Mouse (Mus musculus) kidney, embryonic 15.5 days (tissue): ENCODE results near the gene Cflar. TPM values are rescaled to one million over a fixed set of nuclear protein-coding genes. Genes with fewer than 3 reads are reported as not detected.
"Not testable (repeated sequence)": the region's sequence is repeated elsewhere in the genome, so short reads cannot be mapped to it uniquely, and the experiment has no call there.

Experiments
- ATAC-seq: fragments of 200-750 bp; cut with Nextera tagmentation; replicated peaks from 2 replicates; pipeline ENCODE4 v1.8.0; 2017; ENCODE audit warnings: moderate TSS enrichment; ENCODE audit not compliant: low FRiP score
- H3K27ac ChIP-seq: fragments of 300-500 bp; sonication (generic); 2 replicates; pipeline ENCODE4 v1.5.1; 2015; ENCODE audit warnings: mild to moderate bottlenecking, inconsistent platforms
- H3K27me3 ChIP-seq: fragments of 300-500 bp; sonication (generic); 2 replicates; pipeline ENCODE4 v1.6.1; 2015; ENCODE audit warnings: inconsistent platforms
- H3K36me3 ChIP-seq: fragments of 300-500 bp; sonication (generic); 2 replicates; pipeline ENCODE4 v1.6.1; 2015; ENCODE audit warnings: inconsistent platforms
- H3K4me1 ChIP-seq: fragments of 300-500 bp; sonication (generic); 2 replicates; pipeline ENCODE4 v1.6.1; 2015; ENCODE audit warnings: inconsistent platforms
- H3K4me2 ChIP-seq: fragments of 300-500 bp; sonication (generic); 2 replicates; pipeline ENCODE4 v1.6.1; 2015; ENCODE audit warnings: moderate library complexity, mild to moderate bottlenecking, inconsistent platforms
- H3K4me3 ChIP-seq: fragments of 300-500 bp; sonication (generic); replicated peaks from 2 replicates; pipeline ENCODE4 v1.5.1; 2015; ENCODE audit warnings: mild to moderate bottlenecking, inconsistent platforms
- H3K9ac ChIP-seq: fragments of 300-500 bp; sonication (generic); 2 replicates; pipeline ENCODE4 v1.6.1; 2015; ENCODE audit warnings: mild to moderate bottlenecking, inconsistent platforms
- H3K9me3 ChIP-seq: fragments of 300-500 bp; sonication (generic); replicated peaks from 2 replicates; pipeline ENCODE4 v1.6.1; 2016; ENCODE audit warnings: inconsistent platforms
- WGBS: fragments of 180-500 bp; shearing (Covaris S2); methylation state at CpG from one replicate; pipeline ENCODE4 v1.1.7; 2015; ENCODE audit warnings: mixed read lengths; 5-methylcytosine and 5-hydroxymethylcytosine counted together
- polyA plus RNA-seq: library from polyadenylated mRNA; unstranded; fragments of >200 nt; fragmentation: Nextera tagmentation; extraction: Ambion mirVana; gene quantifications from 2 replicates; pipeline ENCODE4 v1.2.1, GENCODE M21; 2015

Gene Cflar
- polyA plus RNA-seq, 1 experiment from 2014 or later, result 48.1 TPM

DNA sequence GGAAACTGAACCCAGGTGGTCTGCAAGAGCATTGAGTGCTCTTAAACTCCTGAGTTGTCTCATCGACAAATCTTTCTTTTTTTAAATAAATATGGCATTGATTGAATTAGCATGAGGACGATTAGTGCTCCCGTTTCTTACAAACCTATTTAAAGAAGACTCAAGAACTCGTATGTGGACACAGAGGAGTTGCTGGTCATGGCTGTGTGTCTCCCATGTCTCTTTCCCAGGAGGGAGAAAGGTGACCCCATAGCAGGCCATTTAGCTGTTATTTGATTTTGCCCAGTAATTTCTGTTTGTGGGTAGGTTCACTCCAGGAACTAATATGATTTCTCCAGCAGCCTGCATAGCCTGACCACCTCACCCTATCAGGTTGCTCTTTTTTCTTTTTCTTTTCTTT lies 85.5 kb downstream of the Cflar start:
- Histone ChIP-seq H3K4me1 (peaks cover 17% of the 10 kb centered on the region), H3K9me3 (no peaks in the 10 kb centered on the region; the same call in 1 of the 2 replicates), H3K27me3 (no peaks in the 10 kb centered on the region), H3K4me2 (peak overlapping the region; percentile 43), H3K36me3 (peaks cover 14% of the 10 kb centered on the region), H3K4me3 (peak overlapping the region; percentile 19; the same call in 1 of the 2 replicates), H3K27ac (0 out of 2 replicates have a peak overlapping the region, but pooled peaks have one; percentile 41), H3K9ac (no peak overlapping the region)
- WGBS, result 72% methylated on average over 4 of the region's 4 CpGs
- no peak for ATAC-seq

DNA sequence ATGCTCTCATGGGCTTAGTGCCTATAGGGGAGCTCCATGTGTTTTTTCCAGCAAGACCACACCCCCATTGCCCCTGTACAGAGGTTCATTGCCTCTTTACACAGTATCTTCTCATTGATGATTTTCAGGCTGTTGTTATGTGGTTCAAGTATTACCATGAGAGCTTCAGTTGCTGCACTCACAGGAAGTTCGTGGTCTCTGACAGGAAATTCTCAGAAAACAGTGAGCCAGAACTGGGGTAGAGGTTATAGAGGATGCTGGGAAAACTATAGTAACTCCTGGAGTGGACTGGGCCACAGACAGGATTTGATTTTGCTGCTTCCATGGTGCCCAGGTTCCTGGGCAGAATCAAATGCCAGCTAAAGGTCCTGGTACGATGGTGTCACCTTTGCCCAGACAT lies 86.1 kb downstream of the Cflar start:
- H3K4me2 ChIP-seq, result peak overlapping the region; percentile 43; the same call in 1 of the 2 replicates
- H3K4me1 ChIP-seq, result peaks cover 17% of the 10 kb centered on the region
- H3K4me3 ChIP-seq, result peak overlapping the region; percentile 19; the same call in 1 of the 2 replicates
- H3K27me3 ChIP-seq, result no peaks in the 10 kb centered on the region
- H3K27ac ChIP-seq, result 0 out of 2 replicates have a peak overlapping the region, but pooled peaks have one; percentile 41
- H3K9ac ChIP-seq, result no peak overlapping the region
- peaks cover 14% of the 10 kb centered on the region for H3K36me3 ChIP-seq
- ATAC-seq, result no peak
- 74% methylated on average over 2 of the region's 2 CpGs for WGBS
- no peaks in the 10 kb centered on the region; the same call in 1 of the 2 replicates for H3K9me3 ChIP-seq

DNA sequence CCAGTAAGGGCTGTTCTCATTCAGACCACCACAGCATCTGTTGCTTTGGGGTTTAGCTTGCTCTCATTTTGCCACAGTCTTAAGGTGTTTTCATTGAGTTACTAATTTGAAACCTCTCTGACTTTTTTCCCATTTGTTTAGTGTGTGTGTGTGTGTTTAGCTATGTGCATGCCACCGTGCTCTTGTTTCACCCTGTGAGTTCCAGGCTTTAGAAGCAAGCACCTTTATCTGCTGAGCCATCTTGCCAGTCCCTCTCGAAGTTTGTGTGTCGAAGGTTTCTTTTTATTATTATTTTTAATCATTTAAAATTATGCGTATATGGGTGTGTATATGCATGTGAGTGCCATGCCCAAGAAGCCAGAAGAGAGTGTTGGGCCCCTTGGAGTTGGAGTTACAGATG lies 87.6 kb downstream of the Cflar start:
- Histone ChIP-seq H3K4me1 (peaks cover 23% of the 10 kb centered on the region), H3K27me3 (no peaks in the 10 kb centered on the region), H3K9ac (no peak overlapping the region), H3K4me3 (no peak overlapping the region), H3K4me2 (no peak overlapping the region), H3K36me3 (peaks cover 14% of the 10 kb centered on the region), H3K27ac (no peak overlapping the region), H3K9me3 (no peaks in the 10 kb centered on the region; the same call in 1 of the 2 replicates)
- ATAC-seq, result no peak
- 95% methylated on average over 4 of the region's 4 CpGs for whole genome bisulfite sequencing

DNA sequence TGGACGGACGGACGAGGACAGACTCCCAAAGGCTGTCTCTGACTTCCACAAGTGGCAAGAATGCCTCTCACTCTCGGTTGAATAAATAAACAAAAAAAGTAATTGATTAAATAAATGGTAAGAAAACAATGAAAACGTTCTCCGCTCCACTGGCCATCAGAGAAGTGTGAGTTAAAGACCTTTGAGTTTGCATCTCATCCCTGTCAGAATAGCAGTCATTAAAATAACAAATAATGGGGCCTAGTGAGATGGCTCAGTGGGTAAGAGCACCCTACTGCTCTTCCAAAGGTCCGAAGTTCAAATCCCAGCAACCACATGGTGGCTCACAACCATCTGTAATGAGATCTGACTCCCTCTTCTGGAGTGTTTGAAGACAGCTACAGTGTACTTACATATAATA lies 89.3 kb downstream of the Cflar start:
- not testable (repeated sequence) for H3K9ac ChIP-seq, H3K4me3 ChIP-seq, H3K9me3 ChIP-seq, ATAC-seq, H3K27ac ChIP-seq, H3K4me2 ChIP-seq, H3K27me3 ChIP-seq
- whole genome bisulfite sequencing, result 69% methylated on average over 7 of the region's 7 CpGs
- H3K36me3 ChIP-seq, result peaks cover 17% of the 10 kb centered on the region
- peaks cover 20% of the 10 kb centered on the region for H3K4me1 ChIP-seq

DNA sequence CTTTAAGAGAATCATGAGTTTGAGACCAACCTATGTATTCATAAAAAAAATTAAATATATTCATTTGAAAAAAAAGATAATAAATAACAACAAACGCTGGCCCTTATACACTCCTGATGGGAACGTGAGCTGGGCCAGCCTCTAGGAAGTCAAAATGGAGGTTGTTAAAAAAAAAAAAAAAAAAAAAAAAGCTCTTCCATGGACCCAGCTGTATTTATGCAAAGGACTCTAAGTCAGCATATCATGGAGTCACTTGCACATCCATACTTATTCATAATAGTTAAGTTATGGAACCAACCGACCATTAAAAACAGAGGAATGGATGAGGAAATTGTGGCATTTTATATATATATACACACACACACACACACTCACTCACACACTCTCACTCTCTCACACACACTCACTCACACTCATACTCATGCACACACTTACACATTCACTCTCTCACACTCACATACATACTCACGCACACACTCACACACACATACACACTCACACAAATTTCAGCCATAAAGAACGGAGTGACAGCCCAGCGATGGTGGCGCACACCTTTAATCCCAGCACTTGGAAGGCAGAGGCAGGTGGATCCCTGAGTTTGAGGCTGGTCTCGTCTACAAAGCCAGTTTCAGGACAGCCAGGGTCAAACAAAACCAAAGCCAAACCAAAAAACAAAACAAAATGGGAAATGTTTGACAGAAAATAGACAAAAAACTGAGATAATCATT lies 90.4 kb downstream of the Cflar start:
- no peaks in the 10 kb centered on the region; the same call in 1 of the 2 replicates for H3K9me3 ChIP-seq
- H3K4me3 ChIP-seq, result no peak overlapping the region
- 91% methylated on average over 8 of the region's 8 CpGs for WGBS
- H3K27me3 ChIP-seq, result no peaks in the 10 kb centered on the region
- H3K27ac ChIP-seq, result no peak overlapping the region
- no peak overlapping the region for H3K9ac ChIP-seq
- no peak overlapping the region for H3K4me2 ChIP-seq
- H3K36me3 ChIP-seq, result peaks cover 17% of the 10 kb centered on the region
- peaks cover 15% of the 10 kb centered on the region for H3K4me1 ChIP-seq
- no peak for ATAC-seq

DNA sequence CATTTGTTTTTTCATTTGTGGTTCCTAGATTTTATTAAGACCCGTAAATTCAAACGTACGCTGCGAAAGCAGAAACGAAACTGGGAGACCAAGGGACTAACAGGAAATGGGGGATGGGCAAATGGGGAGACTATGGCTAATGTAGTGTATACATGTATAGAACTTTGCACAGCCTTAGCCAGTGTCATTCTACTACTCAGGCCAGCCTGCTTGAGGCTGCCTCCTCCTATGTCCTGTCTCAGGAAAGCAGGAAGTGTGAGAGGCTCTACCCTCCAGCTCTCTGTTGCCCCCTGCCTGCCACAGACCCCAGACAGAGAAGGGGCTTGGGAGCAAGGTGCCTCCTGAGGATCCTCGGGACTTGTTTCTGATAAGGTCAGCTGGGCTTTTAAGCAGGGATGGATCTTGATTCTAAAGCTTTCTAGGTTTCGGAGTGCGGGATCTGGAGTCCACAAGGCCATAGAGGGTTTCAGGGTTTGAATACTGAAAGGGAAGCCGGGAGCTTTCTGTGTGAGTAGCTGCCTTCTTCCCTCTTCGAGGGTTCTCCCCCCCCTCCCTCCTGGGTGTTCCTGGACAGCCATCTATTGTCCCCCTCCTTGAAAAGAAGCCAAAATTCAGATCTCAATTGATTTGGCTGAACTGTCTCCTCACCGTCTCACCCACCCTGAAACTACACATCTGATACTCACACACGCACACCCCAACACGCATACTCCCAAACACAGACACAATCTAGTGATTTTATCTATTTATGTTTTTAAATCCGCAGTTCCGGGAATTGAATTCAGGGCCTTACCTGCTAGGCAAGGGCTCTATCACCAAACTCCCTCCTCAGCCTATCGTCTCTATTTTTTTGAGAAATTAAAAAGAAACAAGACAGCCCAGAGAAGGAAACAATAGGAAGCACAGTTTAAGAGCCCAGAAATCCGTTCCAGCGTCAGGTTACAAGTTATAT lies 91.3 kb downstream of the Cflar start:
- ATAC-seq, result peak; percentile 71; the same call in 1 of the 2 replicates
- 0 out of 2 replicates have a peak overlapping the region, but pooled peaks have one; percentile 9 for H3K4me2 ChIP-seq
- peaks cover 7% of the 10 kb centered on the region; the same call in 1 of the 2 replicates for H3K4me1 ChIP-seq
- no peak overlapping the region for H3K4me3 ChIP-seq
- H3K27me3 ChIP-seq, result no peaks in the 10 kb centered on the region
- no peak overlapping the region for H3K9ac ChIP-seq
- no peak overlapping the region for H3K27ac ChIP-seq
- H3K9me3 ChIP-seq, result peaks cover 4% of the 10 kb centered on the region; the same call in 1 of the 2 replicates
- peaks cover 20% of the 10 kb centered on the region for H3K36me3 ChIP-seq
- 67% methylated on average over 18 of the region's 18 CpGs for WGBS

DNA sequence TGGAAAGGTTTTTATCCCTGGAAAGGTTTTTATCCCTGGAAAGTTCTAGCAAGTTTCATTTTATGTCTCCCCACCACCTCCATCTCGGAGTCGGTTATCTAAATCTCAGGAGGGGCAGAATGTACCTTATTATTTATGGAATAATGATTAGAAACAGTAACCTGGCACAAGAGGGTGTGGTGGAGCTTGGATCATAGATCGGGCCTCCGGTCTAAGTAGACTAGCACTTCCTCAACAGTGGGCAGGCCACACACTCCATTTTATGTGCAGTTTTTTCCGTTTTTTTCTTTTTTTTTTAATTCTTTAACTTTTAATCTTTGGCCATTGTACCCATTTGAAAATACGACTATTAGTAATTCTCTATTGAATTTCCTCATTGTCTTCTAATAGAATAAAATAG lies 92.2 kb downstream of the Cflar start:
- Histone ChIP-seq H3K4me3 (no peak overlapping the region), H3K4me2 (no peak overlapping the region), H3K9ac (no peak overlapping the region), H3K4me1 (0 out of 2 replicates have a peak, but pooled peaks cover 6% of the 10 kb centered on the region), H3K27me3 (no peaks in the 10 kb centered on the region), H3K36me3 (peaks cover 27% of the 10 kb centered on the region), H3K27ac (no peak overlapping the region), H3K9me3 (peaks cover 6% of the 10 kb centered on the region; the same call in 1 of the 2 replicates)
- no peak for ATAC-seq
- WGBS, result 84% methylated on average over 6 of the region's 6 CpGs

DNA sequence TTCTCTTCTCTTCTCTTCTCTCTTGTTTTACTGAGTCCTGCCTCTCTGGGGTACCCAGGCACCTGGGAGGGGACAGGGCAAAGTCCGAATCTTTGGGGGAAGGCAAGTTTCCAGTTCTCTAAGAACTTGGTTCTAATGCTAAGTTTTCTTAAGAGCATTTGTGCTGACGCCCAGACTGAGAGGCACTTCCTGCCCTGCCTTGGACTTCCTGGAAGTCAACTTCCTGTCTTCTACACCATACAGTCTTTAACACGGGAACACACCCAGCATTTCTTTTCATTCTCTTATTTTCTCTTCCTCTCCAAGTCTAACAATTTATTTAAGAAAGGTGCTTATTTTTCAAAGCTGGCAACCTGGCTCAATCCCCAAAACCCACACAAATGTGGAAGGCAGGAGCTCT lies 95.3 kb downstream of the Cflar start:
- H3K4me2 ChIP-seq, result no peak overlapping the region
- no peaks in the 10 kb centered on the region for H3K27me3 ChIP-seq
- no peak for ATAC-seq
- H3K9ac ChIP-seq, result no peak overlapping the region
- peaks cover 15% of the 10 kb centered on the region; the same call in 1 of the 2 replicates for H3K9me3 ChIP-seq
- peaks cover 20% of the 10 kb centered on the region; the same call in 1 of the 2 replicates for H3K36me3 ChIP-seq
- no peak overlapping the region for H3K27ac ChIP-seq
- H3K4me1 ChIP-seq, result 0 out of 2 replicates have a peak, but pooled peaks cover 6% of the 10 kb centered on the region
- 87% methylated on average over 3 of the region's 3 CpGs for WGBS
- H3K4me3 ChIP-seq, result no peak overlapping the region

Other genes starting within 250 kb of the Cflar start
- 31.7 and 33.3 TPM in 2 replicates for gene Orc2, start 206.4 kb upstream of the Cflar start, polyA plus RNA-seq
- gene Fam126b, start 125.2 kb upstream of the Cflar start, polyA plus RNA-seq, result 8.5 and 9.8 TPM in 2 replicates
- gene Ndufb3, start 125.1 kb upstream of the Cflar start, polyA plus RNA-seq, result 181 and 206 TPM in 2 replicates
- gene Als2cr12, start 15.5 kb upstream of the Cflar start, polyA plus RNA-seq, result not detected in 2 replicates
- gene Casp8, start 83.9 kb downstream of the Cflar start, polyA plus RNA-seq, result 41.3 and 41.8 TPM in 2 replicates